Mouse (Mus musculus) embryo, embryonic 11 days (tissue): Measurements from ENCODE around the gene Slc30a1.

ENCODE experiments used
- DNase-seq: peaks from one replicate; pipeline ENCODE4 v3.0.0-alpha.2; 2015

Slc30a1 gene

GRCm38 (mm10) chr1:191906571-191907430, at the start of gene Slc30a1:
Slc30a1 (plus strand) TSS chr1:191906767.
- DNase-seq: peak; percentile 97

- no peak for DNase-seq
Measured at GRCm38 (mm10) chr1:191856886-191857651, 49.5 kb upstream of the Slc30a1 start.

GRCm38 (mm10) chr1:191858136-191858535, 48.4 kb upstream of the Slc30a1 start:
- DNase-seq: no peak

GRCm38 (mm10) chr1:191859847-191860246, 46.7 kb upstream of the Slc30a1 start:
- DNase-seq: no peak

- DNase-seq: no peak
Measured at GRCm38 (mm10) chr1:191861247-191861646, 45.3 kb upstream of the Slc30a1 start.

- no peak for DNase-seq
Measured at GRCm38 (mm10) chr1:191863833-191864550, 42.6 kb upstream of the Slc30a1 start.

GRCm38 (mm10) chr1:191864551-191865027, 42.0 kb upstream of the Slc30a1 start:
- no peak for DNase-seq

- DNase-seq: no peak
Measured at GRCm38 (mm10) chr1:191872076-191872710, 34.4 kb upstream of the Slc30a1 start.

- DNase-seq: no peak
Measured at GRCm38 (mm10) chr1:191875006-191875405, 31.6 kb upstream of the Slc30a1 start.

- DNase-seq: no peak
Measured at GRCm38 (mm10) chr1:191875683-191876305, 30.8 kb upstream of the Slc30a1 start.

- no peak for DNase-seq
Measured at GRCm38 (mm10) chr1:191877681-191878080, 28.9 kb upstream of the Slc30a1 start.

GRCm38 (mm10) chr1:191878518-191878921, 28.0 kb upstream of the Slc30a1 start:
- no peak for DNase-seq

GRCm38 (mm10) chr1:191880247-191880646, 26.3 kb upstream of the Slc30a1 start:
- no peak for DNase-seq

GRCm38 (mm10) chr1:191880921-191881609, 25.5 kb upstream of the Slc30a1 start:
- DNase-seq: no peak

- no peak for DNase-seq
Measured at GRCm38 (mm10) chr1:191881663-191882062, 24.9 kb upstream of the Slc30a1 start.

GRCm38 (mm10) chr1:191882474-191883206, 23.9 kb upstream of the Slc30a1 start:
- DNase-seq: no peak

- no peak for DNase-seq
Measured at GRCm38 (mm10) chr1:191883654-191884053, 22.9 kb upstream of the Slc30a1 start.

GRCm38 (mm10) chr1:191891912-191892311, 14.7 kb upstream of the Slc30a1 start:
- no peak for DNase-seq

GRCm38 (mm10) chr1:191894386-191894785, 12.2 kb upstream of the Slc30a1 start:
- no peak for DNase-seq

GRCm38 (mm10) chr1:191894857-191895256, 11.7 kb upstream of the Slc30a1 start:
- DNase-seq: no peak
